Mouse (Mus musculus) kidney, adult 2 months (tissue): Measurements from ENCODE around the gene Nat8f2.
"Not testable (repeated sequence)": the region's sequence is repeated elsewhere in the genome, so short reads cannot be mapped to it uniquely, and the experiment has no call there.

ENCODE experiments used
- CTCF ChIP-seq: fragments of 200-500 bp; conservative IDR thresholded peaks from 2 replicates; pipeline ENCODE4 v1.5.1; 2011; ENCODE audit warnings: low read depth, mild to moderate bottlenecking, control low read depth, low read length, moderate library complexity, mixed read lengths; ENCODE audit not compliant: insufficient read depth, insufficient read length
- POLR2A ChIP-seq: fragments of 200-500 bp; IDR thresholded peaks from one replicate; pipeline ENCODE4 v1.6.1; 2011; ENCODE audit warnings: low read depth, low read length, control low read depth

- not testable (repeated sequence) for TF ChIP-seq POLR2A, CTCF
Measured at GRCm38 (mm10) chr6:85918341-85918740, 49.4 kb upstream of the Nat8f2 start.
